Mouse (Mus musculus) v-Abl transformed pro-B cells (cell line): Measurements from ENCODE around the gene 4930568D16Rik.

Experiments used
- in situ Hi-C, 2 experiments: fragments of 400-800 bp; cut with MboI; formaldehyde crosslinking; loops; one replicate each; pipeline ENCODE4 v1.15.1; 2025; ENCODE audit not compliant: unreplicated experiment in 2 of 2

Gene 4930568D16Rik

GRCm38 (mm10) chr2:35349184-35349583, 18.3 kb downstream of the 4930568D16Rik start:
- in situ Hi-C loops: loop anchor here (5.0 to 10.0 kb wide), 2 partner anchors 52 to 54 kb away; no protein-coding TSS in a partner anchor

GRCm38 (mm10) chr2:35345984-35346383, 21.5 kb downstream of the 4930568D16Rik start:
- in situ Hi-C loops: loop anchor here (5.0 to 10.0 kb wide), 2 partner anchors 49 to 51 kb away; no protein-coding TSS in a partner anchor

- in situ Hi-C loops: loop anchor here in 1 of 2 experiments (10.0 kb wide), 1 partner anchor 48 kb away; no protein-coding TSS in a partner anchor
These were observed 24.9 kb downstream of the 4930568D16Rik start for GRCm38 (mm10) chr2:35342605-35343004.

GRCm38 (mm10) chr2:35338707-35339106, 28.8 kb downstream of the 4930568D16Rik start:
- in situ Hi-C loops: no loop called here

GRCm38 (mm10) chr2:35338036-35338435, 29.5 kb downstream of the 4930568D16Rik start:
- in situ Hi-C loops: no loop called here

- in situ Hi-C loops: no loop called here
These were observed 30.1 kb downstream of the 4930568D16Rik start for GRCm38 (mm10) chr2:35337419-35337818.

- in situ Hi-C loops: no loop called here
These were observed 30.9 kb downstream of the 4930568D16Rik start, which contains the start of gene Stom for GRCm38 (mm10) chr2:35336388-35337280. TSS of gene Stom (minus strand) at chr2:35336976.

- in situ Hi-C loops: no loop called here
These were observed 31.9 kb downstream of the 4930568D16Rik start for GRCm38 (mm10) chr2:35335620-35336019.

- in situ Hi-C loops: no loop called here
These were observed 33.9 kb downstream of the 4930568D16Rik start for GRCm38 (mm10) chr2:35333670-35334069.

GRCm38 (mm10) chr2:35331205-35331604, 36.3 kb downstream of the 4930568D16Rik start:
- in situ Hi-C loops: no loop called here

- in situ Hi-C loops: no loop called here
These were observed 38.5 kb downstream of the 4930568D16Rik start for GRCm38 (mm10) chr2:35329061-35329460.

GRCm38 (mm10) chr2:35328064-35328792, 39.3 kb downstream of the 4930568D16Rik start:
- in situ Hi-C loops: no loop called here

GRCm38 (mm10) chr2:35327583-35327982, 39.9 kb downstream of the 4930568D16Rik start:
- in situ Hi-C loops: no loop called here

- in situ Hi-C loops: no loop called here
These were observed 40.6 kb downstream of the 4930568D16Rik start for GRCm38 (mm10) chr2:35326931-35327330.

GRCm38 (mm10) chr2:35325930-35326329, 41.6 kb downstream of the 4930568D16Rik start:
- in situ Hi-C loops: no loop called here

GRCm38 (mm10) chr2:35322404-35323164, 44.9 kb downstream of the 4930568D16Rik start:
- in situ Hi-C loops: no loop called here

- in situ Hi-C loops: no loop called here
These were observed 47.1 kb downstream of the 4930568D16Rik start for GRCm38 (mm10) chr2:35320399-35320798.

GRCm38 (mm10) chr2:35318405-35318804, 49.1 kb downstream of the 4930568D16Rik start:
- in situ Hi-C loops: no loop called here

- in situ Hi-C loops: no loop called here
These were observed 49.9 kb downstream of the 4930568D16Rik start for GRCm38 (mm10) chr2:35317604-35318003.

- in situ Hi-C loops: no loop called here
These were observed 53.2 kb downstream of the 4930568D16Rik start for GRCm38 (mm10) chr2:35314300-35314699.
